20 mouse cellular contexts compared by ENCODE assay signal in the genomic region with DNA sequence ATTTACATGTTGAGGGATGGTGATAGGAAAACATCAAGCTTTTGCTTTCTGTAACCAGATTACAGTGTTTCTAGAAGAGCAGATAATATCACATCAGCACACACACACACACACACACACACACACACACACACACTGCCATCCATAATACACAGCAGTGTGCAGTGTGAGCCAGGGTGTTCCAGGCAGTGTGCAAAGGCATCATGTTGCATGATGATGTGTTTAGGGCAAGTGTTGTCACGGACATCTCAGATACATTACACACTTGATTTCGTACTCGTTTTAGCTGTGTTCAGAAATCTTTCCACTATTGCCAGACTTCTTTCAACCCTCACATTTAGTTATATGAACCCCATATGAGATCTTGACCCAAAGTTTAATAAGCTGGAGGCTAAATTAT. TPM values are rescaled to one million over a fixed set of nuclear protein-coding genes. Genes with fewer than 3 reads are reported as not detected.
DNase-seq lines count a peak whose midpoint lies in the region; ATAC-seq and TF ChIP-seq lines count a peak whose summit lies in the region.
"Had no signal": no experiment of that assay in that cellular context is flagged by ENCODE, and none has a peak within 500 bp of the region (broad histone marks: within the 10 kb centered on the region; RNA-seq: fewer than 3 reads in every experiment).

No protein-coding gene starts in this region.

- peak; percentile 40 for DNase-seq in gastrocnemius, adult 2 months
- no peak for DNase-seq in gastrocnemius, postnatal 10 days
- DNase-seq in lung, postnatal 36 days: no peak
- DNase-seq: adrenal gland, adult 2 months; adrenal gland, postnatal 10 days; adrenal gland, postnatal 25 days; cerebellum, adult 11 months; cerebellum, adult 18-20 months; cerebellum, adult 8-10 months; cerebellum, adult 9-11 months; cerebellum, postnatal 14 days; cerebellum, postnatal 36 days; embryo, embryonic 11 days had no signal

- H3K9ac ChIP-seq in lung, embryonic 16.5 days (ENCODE audit: low read length): no peak overlapping the region
- H3K9ac ChIP-seq: embryonic facial prominence, embryonic 12.5 days; embryonic facial prominence, embryonic 15.5 days; forebrain, embryonic 12.5 days had no signal

- H3K9me3 ChIP-seq in lung, embryonic 16.5 days (ENCODE audit: control insufficient read depth, low read length): no peaks in the 10 kb centered on the region
- H3K9me3 ChIP-seq: embryonic facial prominence, embryonic 12.5 days; embryonic facial prominence, embryonic 15.5 days; forebrain, embryonic 10.5 days; forebrain, embryonic 12.5 days had no signal

- H3K4me3 ChIP-seq in gastrocnemius, adult 2 months: no peak overlapping the region
- no peak overlapping the region for H3K4me3 ChIP-seq in lung, embryonic 16.5 days (ENCODE audit: low read length)
- H3K4me3 ChIP-seq: embryonic facial prominence, embryonic 12.5 days; embryonic facial prominence, embryonic 15.5 days; erythroblast, embryonic 14.5 days; forebrain, embryonic 10.5 days; forebrain, embryonic 12.5 days had no signal

- no peaks in the 10 kb centered on the region for H3K27me3 ChIP-seq in lung, embryonic 16.5 days (ENCODE audit: control insufficient read depth, insufficient read depth, low read depth, low read length)
- H3K27me3 ChIP-seq: embryonic facial prominence, embryonic 12.5 days; embryonic facial prominence, embryonic 15.5 days; forebrain, embryonic 12.5 days had no signal

- 0 out of 2 replicates have a peak overlapping the region, but pooled peaks have one; percentile 10 for H3K27ac ChIP-seq in gastrocnemius, adult 2 months
- H3K27ac ChIP-seq in lung, embryonic 16.5 days (ENCODE audit: low read length): no peak overlapping the region
- H3K27ac ChIP-seq: embryonic facial prominence, embryonic 12.5 days; embryonic facial prominence, embryonic 15.5 days; forebrain, embryonic 10.5 days; forebrain, embryonic 12.5 days had no signal

- H3K4me1 ChIP-seq in lung, embryonic 16.5 days (replicated peaks; ENCODE audit: control insufficient read depth, insufficient read depth, low read length): peaks cover 8% of the 10 kb centered on the region; the same call in 1 of the 2 replicates
- H3K4me1 ChIP-seq: embryonic facial prominence, embryonic 12.5 days had no signal

- peak; percentile 74 for ATAC-seq in lung, embryonic 16.5 days (ENCODE audit: low read depth)
- ATAC-seq: forebrain, embryonic 14.5 days had no signal

- intact Hi-C loops in gastrocnemius, adult 2 months (cut with DNase I): no loop called here

- H3K4me2 ChIP-seq in lung, embryonic 16.5 days (ENCODE audit: low read depth, low read length): no peak overlapping the region
- H3K4me2 ChIP-seq: embryonic facial prominence, embryonic 12.5 days; embryonic facial prominence, embryonic 15.5 days; forebrain, embryonic 12.5 days had no signal

- TF ChIP-seq CTCF in gastrocnemius, adult 2 months (IDR thresholded peaks at IDR 0.05): no peak

- no peaks in the 10 kb centered on the region for H3K36me3 ChIP-seq in lung, embryonic 16.5 days (ENCODE audit: control insufficient read depth, insufficient read depth, low read length)
- H3K36me3 ChIP-seq: embryonic facial prominence, embryonic 12.5 days; embryonic facial prominence, embryonic 15.5 days; forebrain, embryonic 10.5 days; forebrain, embryonic 12.5 days had no signal

- 48% methylated on average over 3 of the region's 3 CpGs for WGBS in lung, embryonic 16.5 days

RNA-seq across cellular contexts. Expression of a gene that starts 33.6 kb away (rescaled TPM):
- total RNA-seq in gastrocnemius, adult 2 months (2021): 10 to 100 TPM; 20.9 to 21.7 TPM
- total RNA-seq in gastrocnemius, postnatal 10 days (2021): 10 to 100 TPM; 32.2 to 45.3 TPM
- 38.1 and 42.4 TPM in 2 replicates for polyA plus RNA-seq in lung, embryonic 16.5 days (2015; fragmentation: Nextera tagmentation; extraction: Ambion mirVana)
